Mouse (Mus musculus) intestine, embryonic 15.5 days (tissue): ENCODE data around the gene Eva1a. TPM values are rescaled to one million over a fixed set of nuclear protein-coding genes. Genes with fewer than 3 reads are reported as not detected.

ENCODE experiments used
- ATAC-seq: fragments of 200-750 bp; cut with Nextera tagmentation; 2 replicates; pipeline ENCODE4 v1.8.0; 2017; ENCODE audit warnings: moderate TSS enrichment, moderate library complexity
- H3K27ac ChIP-seq: fragments of 300-500 bp; sonication (generic); 2 replicates; pipeline ENCODE4 v1.5.1; 2015; ENCODE audit warnings: mild to moderate bottlenecking, inconsistent platforms
- H3K27me3 ChIP-seq: fragments of 300-500 bp; sonication (generic); replicated peaks from 2 replicates; pipeline ENCODE4 v1.6.1; 2015; ENCODE audit warnings: inconsistent platforms
- H3K36me3 ChIP-seq: fragments of 300-500 bp; sonication (generic); 2 replicates; pipeline ENCODE4 v1.6.1; 2015; ENCODE audit warnings: inconsistent platforms
- H3K4me1 ChIP-seq: fragments of 300-500 bp; sonication (generic); replicated peaks from 2 replicates; pipeline ENCODE4 v1.6.1; 2015; ENCODE audit warnings: inconsistent platforms
- H3K4me2 ChIP-seq: fragments of 300-500 bp; sonication (generic); replicated peaks from 2 replicates; pipeline ENCODE4 v1.6.1; 2015; ENCODE audit warnings: mild to moderate bottlenecking, inconsistent platforms
- H3K4me3 ChIP-seq: fragments of 300-500 bp; sonication (generic); replicated peaks from 2 replicates; pipeline ENCODE4 v1.5.1; 2015; ENCODE audit warnings: inconsistent platforms
- H3K9ac ChIP-seq: fragments of 300-500 bp; sonication (generic); 2 replicates; pipeline ENCODE4 v1.6.1; 2015; ENCODE audit warnings: inconsistent platforms
- H3K9me3 ChIP-seq: fragments of 300-500 bp; sonication (generic); 2 replicates; pipeline ENCODE4 v1.6.1; 2016; ENCODE audit warnings: inconsistent platforms
- WGBS: fragments of 180-500 bp; shearing (Covaris S2); methylation state at CpG from one replicate; pipeline ENCODE4 v1.1.7; 2015; 5-methylcytosine and 5-hydroxymethylcytosine counted together
- polyA plus RNA-seq: library from polyadenylated mRNA; unstranded; fragments of >200 nt; fragmentation: Nextera tagmentation; extraction: Ambion mirVana; gene quantifications from 2 replicates; pipeline ENCODE4 v1.2.1, GENCODE M21; 2015

The Eva1a gene
- polyA plus RNA-seq, 1 experiment from 2014 or later, result 19.6 TPM

GRCm38 (mm10) chr6:82112127-82113090 lies 71.6 kb downstream of the Eva1a start:
- Histone ChIP-seq H3K27me3 (no peaks in the 10 kb centered on the region), H3K9me3 (no peaks in the 10 kb centered on the region), H3K4me3 (no peak overlapping the region), H3K4me1 (no peaks in the 10 kb centered on the region), H3K36me3 (no peaks in the 10 kb centered on the region), H3K27ac (peak overlapping the region; percentile 74), H3K4me2 (no peak overlapping the region), H3K9ac (no peak overlapping the region)
- WGBS, result 51% methylated on average over 14 of the region's 14 CpGs
- peak; percentile 65 for ATAC-seq

- no peak for ATAC-seq
- Histone ChIP-seq H3K27ac (no peak overlapping the region), H3K9ac (no peak overlapping the region), H3K4me1 (no peaks in the 10 kb centered on the region), H3K9me3 (no peaks in the 10 kb centered on the region), H3K4me3 (no peak overlapping the region), H3K4me2 (no peak overlapping the region), H3K36me3 (no peaks in the 10 kb centered on the region), H3K27me3 (no peaks in the 10 kb centered on the region)
- WGBS, result 24% methylated on average over 3 of the region's 3 CpGs
These were observed 74.6 kb downstream of the Eva1a start for GRCm38 (mm10) chr6:82115335-82115965.

GRCm38 (mm10) chr6:82116176-82116575 lies 75.3 kb downstream of the Eva1a start:
- no peak overlapping the region for H3K4me3 ChIP-seq
- no peaks in the 10 kb centered on the region for H3K27me3 ChIP-seq
- no peaks in the 10 kb centered on the region for H3K36me3 ChIP-seq
- H3K27ac ChIP-seq, result no peak overlapping the region
- H3K9ac ChIP-seq, result no peak overlapping the region
- H3K9me3 ChIP-seq, result no peaks in the 10 kb centered on the region
- H3K4me2 ChIP-seq, result no peak overlapping the region
- 57% methylated on average over 3 of the region's 3 CpGs for WGBS
- H3K4me1 ChIP-seq, result no peaks in the 10 kb centered on the region
- ATAC-seq, result no peak

- Histone ChIP-seq H3K4me3 (no peak overlapping the region), H3K36me3 (no peaks in the 10 kb centered on the region), H3K9ac (no peak overlapping the region), H3K27ac (no peak overlapping the region), H3K27me3 (no peaks in the 10 kb centered on the region), H3K4me1 (no peaks in the 10 kb centered on the region), H3K4me2 (no peak overlapping the region), H3K9me3 (no peaks in the 10 kb centered on the region)
- no peak for ATAC-seq
- 88% methylated on average over 5 of the region's 5 CpGs for WGBS
These were observed 77.0 kb downstream of the Eva1a start for GRCm38 (mm10) chr6:82117871-82118270.

GRCm38 (mm10) chr6:82119322-82120162 lies 78.7 kb downstream of the Eva1a start:
- WGBS, result 19% methylated on average over 16 of the region's 16 CpGs
- Histone ChIP-seq H3K9me3 (no peaks in the 10 kb centered on the region), H3K9ac (no peak overlapping the region), H3K4me2 (0 out of 2 replicates have a peak overlapping the region, but pooled peaks have one; percentile 19), H3K27me3 (no peaks in the 10 kb centered on the region), H3K4me1 (no peaks in the 10 kb centered on the region), H3K4me3 (peak overlapping the region; percentile 15; the same call in 1 of the 2 replicates), H3K36me3 (no peaks in the 10 kb centered on the region), H3K27ac (no peak overlapping the region)
- peak; percentile 65 for ATAC-seq

- 0 out of 2 replicates have a peak, but pooled peaks cover 3% of the 10 kb centered on the region for H3K4me1 ChIP-seq
- no peak overlapping the region for H3K27ac ChIP-seq
- no peaks in the 10 kb centered on the region for H3K27me3 ChIP-seq
- no peaks in the 10 kb centered on the region for H3K9me3 ChIP-seq
- no peak overlapping the region for H3K9ac ChIP-seq
- no peak overlapping the region for H3K4me3 ChIP-seq
- no peak overlapping the region for H3K4me2 ChIP-seq
- ATAC-seq, result no peak
- H3K36me3 ChIP-seq, result no peaks in the 10 kb centered on the region
- WGBS, result 71% methylated on average over 2 of the region's 2 CpGs
These were observed 84.3 kb downstream of the Eva1a start for GRCm38 (mm10) chr6:82125134-82125533.

- peak; percentile 41; the same call in 1 of the 2 replicates for ATAC-seq
- Histone ChIP-seq H3K27me3 (no peaks in the 10 kb centered on the region), H3K9ac (no peak overlapping the region), H3K4me3 (no peak overlapping the region), H3K36me3 (no peaks in the 10 kb centered on the region), H3K9me3 (no peaks in the 10 kb centered on the region), H3K27ac (no peak overlapping the region), H3K4me2 (no peak overlapping the region), H3K4me1 (peaks cover 3% of the 10 kb centered on the region; the same call in 1 of the 2 replicates)
- WGBS, result 48% methylated on average over 9 of the region's 9 CpGs
These were observed 87.0 kb downstream of the Eva1a start for GRCm38 (mm10) chr6:82127827-82128226.

GRCm38 (mm10) chr6:82129630-82130217 lies 88.9 kb downstream of the Eva1a start:
- ATAC-seq, result no peak
- Histone ChIP-seq H3K9me3 (no peaks in the 10 kb centered on the region), H3K9ac (no peak overlapping the region), H3K27ac (no peak overlapping the region), H3K4me2 (no peak overlapping the region), H3K4me1 (peaks cover 3% of the 10 kb centered on the region; the same call in 1 of the 2 replicates), H3K4me3 (no peak overlapping the region), H3K36me3 (no peaks in the 10 kb centered on the region), H3K27me3 (no peaks in the 10 kb centered on the region)
- WGBS, result 44% methylated on average over 9 of the region's 9 CpGs

GRCm38 (mm10) chr6:82132876-82133591 lies 92.2 kb downstream of the Eva1a start:
- no peak overlapping the region for H3K27ac ChIP-seq
- H3K4me1 ChIP-seq, result peaks cover 3% of the 10 kb centered on the region; the same call in 1 of the 2 replicates
- no peak overlapping the region for H3K4me2 ChIP-seq
- 27% methylated on average over 13 of the region's 13 CpGs for WGBS
- no peaks in the 10 kb centered on the region for H3K36me3 ChIP-seq
- H3K9ac ChIP-seq, result no peak overlapping the region
- no peaks in the 10 kb centered on the region for H3K9me3 ChIP-seq
- no peaks in the 10 kb centered on the region for H3K27me3 ChIP-seq
- ATAC-seq, result peak; percentile 80
- H3K4me3 ChIP-seq, result no peak overlapping the region

- WGBS, result 21% methylated on average over 7 of the region's 7 CpGs
- H3K9ac ChIP-seq, result no peak overlapping the region
- no peaks in the 10 kb centered on the region for H3K27me3 ChIP-seq
- ATAC-seq, result no peak; the same call in 1 of the 2 replicates
- no peak overlapping the region for H3K4me3 ChIP-seq
- peaks cover 3% of the 10 kb centered on the region; the same call in 1 of the 2 replicates for H3K4me1 ChIP-seq
- H3K27ac ChIP-seq, result no peak overlapping the region
- H3K4me2 ChIP-seq, result no peak overlapping the region
- no peaks in the 10 kb centered on the region for H3K36me3 ChIP-seq
- no peaks in the 10 kb centered on the region for H3K9me3 ChIP-seq
These were observed 92.7 kb downstream of the Eva1a start for GRCm38 (mm10) chr6:82133592-82133978.
